Mouse (Mus musculus) ES-Bruce4 (cell line): ENCODE results near the gene P3h3. TPM values are rescaled to one million over a fixed set of nuclear protein-coding genes. Genes with fewer than 3 reads are reported as not detected.
A peak's percentile ranks its signal among the peaks of the same experiment; 100 is the strongest.
"Not testable (repeated sequence)": the region's sequence is repeated elsewhere in the genome, so short reads cannot be mapped to it uniquely, and the experiment has no call there.

ENCODE experiments used
- H3K27ac ChIP-seq: 2 replicates; pipeline ENCODE4 v1.5.1; 2012; ENCODE audit warnings: low read length, inconsistent platforms; ENCODE audit not compliant: insufficient read depth
- H3K27me3 ChIP-seq: 2 replicates; pipeline ENCODE4 v1.6.1; 2012; ENCODE audit warnings: mild to moderate bottlenecking, low read length, inconsistent platforms; ENCODE audit not compliant: control insufficient read depth, poor library complexity, insufficient read depth, severe bottlenecking
- H3K36me3 ChIP-seq: 2 replicates; pipeline ENCODE4 v1.6.1; 2012; ENCODE audit warnings: inconsistent platforms, mild to moderate bottlenecking, low read length, moderate library complexity; ENCODE audit not compliant: control insufficient read depth, poor library complexity, insufficient read depth, severe bottlenecking
- H3K4me1 ChIP-seq: one replicate; pipeline ENCODE4 v1.8.1; 2011; ENCODE audit warnings: low read length; ENCODE audit not compliant: control insufficient read depth, insufficient read depth
- H3K4me3 ChIP-seq: 2 replicates; pipeline ENCODE4 v1.5.1; 2011; ENCODE audit warnings: low read depth, mild to moderate bottlenecking, low read length
- H3K9ac ChIP-seq: 2 replicates; pipeline ENCODE4 v1.6.1; 2012; ENCODE audit warnings: low read depth, mild to moderate bottlenecking, inconsistent platforms; ENCODE audit not compliant: poor library complexity, severe bottlenecking
- H3K9me3 ChIP-seq: replicated peaks from 2 replicates; pipeline ENCODE4 v1.6.1; 2012; ENCODE audit warnings: mild to moderate bottlenecking, low read length, inconsistent platforms; ENCODE audit not compliant: control insufficient read depth, poor library complexity, insufficient read depth, severe bottlenecking
- CTCF ChIP-seq: IDR thresholded peaks from one replicate; pipeline ENCODE4 v1.8.1; 2011; ENCODE audit warnings: low read depth, low read length
- EP300 ChIP-seq: IDR thresholded peaks from 2 replicates; pipeline ENCODE4 v1.6.1; 2011; ENCODE audit warnings: low read depth, low read length; ENCODE audit not compliant: insufficient read depth
- POLR2A ChIP-seq: IDR thresholded peaks from one replicate; pipeline ENCODE4 v1.8.1; 2011; ENCODE audit warnings: low read length; ENCODE audit not compliant: insufficient read depth
- polyA plus RNA-seq: library from polyadenylated mRNA; stranded (reverse); fragments of >200 nt; gene quantifications from 2 replicates; pipeline ENCODE4 v1.2.4, GENCODE M21; 2011; ENCODE audit warnings: low read depth; ENCODE audit not compliant: missing spikeins, insufficient read depth, insufficient read length

P3h3 gene
- polyA plus RNA-seq, 1 experiment, result 3.1 TPM

GRCm38 (mm10) chr6:124900801-124901480 lies 43.4 kb upstream of the P3h3 start:
- Histone ChIP-seq H3K4me1 (peaks cover 12% of the 10 kb centered on the region), H3K27ac (no peak overlapping the region), H3K27me3 (no peaks in the 10 kb centered on the region), H3K9ac (no peak overlapping the region), H3K4me3 (no peak overlapping the region), H3K9me3 (no peaks in the 10 kb centered on the region), H3K36me3 (no peaks in the 10 kb centered on the region)
- no peak for TF ChIP-seq CTCF
- no peak for TF ChIP-seq POLR2A
- TF ChIP-seq EP300, result no peak

GRCm38 (mm10) chr6:124900056-124900800 lies 42.7 kb upstream of the P3h3 start:
- no peaks in the 10 kb centered on the region for H3K36me3 ChIP-seq
- H3K4me3 ChIP-seq, result no peak overlapping the region
- no peaks in the 10 kb centered on the region for H3K9me3 ChIP-seq
- TF ChIP-seq CTCF (no peak), EP300 (no peak), POLR2A (no peak)
- H3K27me3 ChIP-seq, result no peaks in the 10 kb centered on the region
- peaks cover 12% of the 10 kb centered on the region for H3K4me1 ChIP-seq
- 0 out of 2 replicates have a peak overlapping the region, but pooled peaks have one; percentile 8 for H3K27ac ChIP-seq
- no peak overlapping the region for H3K9ac ChIP-seq

DNA sequence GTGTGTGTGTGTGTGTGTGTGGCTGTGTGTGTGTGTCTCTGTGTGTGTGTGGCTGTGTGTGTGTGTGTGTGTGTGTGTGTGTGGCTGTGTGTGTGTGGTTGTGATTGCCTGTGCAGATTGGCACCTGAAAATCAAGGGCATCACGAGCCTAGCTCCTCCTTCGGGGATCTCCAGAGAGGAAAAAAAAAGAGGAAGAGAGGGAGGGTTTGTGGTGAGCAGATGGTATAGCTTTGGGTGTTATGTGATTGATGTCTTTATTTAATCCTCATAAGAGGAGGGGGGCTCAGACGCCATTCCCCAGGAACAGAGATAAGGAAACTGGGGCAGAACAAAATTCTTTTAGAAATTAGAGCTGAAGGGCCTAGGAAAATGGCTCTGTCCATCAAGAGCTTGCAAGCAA lies 40.8 kb upstream of the P3h3 start:
- H3K4me3 ChIP-seq, result no peak overlapping the region
- no peak overlapping the region for H3K27ac ChIP-seq
- no peak overlapping the region for H3K9ac ChIP-seq
- no peaks in the 10 kb centered on the region for H3K36me3 ChIP-seq
- no peak for TF ChIP-seq POLR2A
- TF ChIP-seq EP300, result no peak
- TF ChIP-seq CTCF, result no peak
- peaks cover 12% of the 10 kb centered on the region for H3K4me1 ChIP-seq
- H3K27me3 ChIP-seq, result no peaks in the 10 kb centered on the region
- no peaks in the 10 kb centered on the region for H3K9me3 ChIP-seq

GRCm38 (mm10) chr6:124894113-124894512 lies 36.6 kb upstream of the P3h3 start:
- H3K27me3 ChIP-seq, H3K36me3 ChIP-seq, H3K9me3 ChIP-seq, H3K4me1 ChIP-seq, H3K9ac ChIP-seq, H3K27ac ChIP-seq, H3K4me3 ChIP-seq: not testable (repeated sequence)

GRCm38 (mm10) chr6:124890997-124891396 lies 33.4 kb upstream of the P3h3 start:
- no peak for TF ChIP-seq CTCF
- TF ChIP-seq POLR2A, result no peak
- TF ChIP-seq EP300, result no peak
- H3K36me3 ChIP-seq, result no peaks in the 10 kb centered on the region
- no peaks in the 10 kb centered on the region; the same call in 1 of the 2 replicates for H3K9me3 ChIP-seq
- H3K9ac ChIP-seq, result no peak overlapping the region
- no peaks in the 10 kb centered on the region for H3K27me3 ChIP-seq
- no peak overlapping the region for H3K4me3 ChIP-seq
- no peak overlapping the region for H3K27ac ChIP-seq
- peaks cover 3% of the 10 kb centered on the region for H3K4me1 ChIP-seq

DNA sequence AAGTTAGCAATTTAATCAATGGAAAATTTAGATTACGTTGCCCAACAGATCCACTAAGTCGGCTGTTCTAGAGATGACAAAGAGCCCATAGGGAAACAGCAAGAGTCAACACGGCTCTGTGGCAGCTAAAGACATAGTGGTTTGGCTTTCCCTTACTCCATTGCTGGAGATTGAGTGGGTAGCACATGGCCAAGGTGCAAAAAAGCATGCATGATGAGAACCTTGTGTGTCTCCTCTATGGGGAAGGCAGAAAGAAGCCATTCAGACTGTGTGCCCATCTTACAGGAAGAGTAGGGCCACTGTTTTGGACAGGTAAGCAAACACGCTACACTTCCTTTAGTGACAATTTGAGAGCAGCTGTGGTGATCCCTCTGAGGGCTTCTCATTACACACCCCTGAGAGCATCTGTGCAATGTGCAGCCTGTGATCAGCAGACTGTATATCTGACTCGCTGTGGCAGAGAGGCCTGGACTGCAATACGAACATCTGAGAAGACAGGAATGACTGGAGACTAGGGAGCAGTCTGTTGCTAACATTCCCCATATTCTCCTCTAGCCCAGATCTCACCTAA lies 31.1 kb upstream of the P3h3 start:
- H3K4me3 ChIP-seq, result no peak overlapping the region
- H3K9me3 ChIP-seq, result no peaks in the 10 kb centered on the region; the same call in 1 of the 2 replicates
- H3K4me1 ChIP-seq, result peaks cover 3% of the 10 kb centered on the region
- H3K27me3 ChIP-seq, result no peaks in the 10 kb centered on the region
- H3K9ac ChIP-seq, result no peak overlapping the region
- no peak overlapping the region for H3K27ac ChIP-seq
- TF ChIP-seq CTCF (no peak), EP300 (no peak), POLR2A (no peak)
- no peaks in the 10 kb centered on the region for H3K36me3 ChIP-seq
